Mouse (Mus musculus): ENCODE measurements at regions not wholly inside any gene's neighbourhood (a gene's known extent, or its start where the extent isn't known, plus 50 kb on each side); places are given as distances from the start of the nearest gene placed in this dataset.

DNA sequence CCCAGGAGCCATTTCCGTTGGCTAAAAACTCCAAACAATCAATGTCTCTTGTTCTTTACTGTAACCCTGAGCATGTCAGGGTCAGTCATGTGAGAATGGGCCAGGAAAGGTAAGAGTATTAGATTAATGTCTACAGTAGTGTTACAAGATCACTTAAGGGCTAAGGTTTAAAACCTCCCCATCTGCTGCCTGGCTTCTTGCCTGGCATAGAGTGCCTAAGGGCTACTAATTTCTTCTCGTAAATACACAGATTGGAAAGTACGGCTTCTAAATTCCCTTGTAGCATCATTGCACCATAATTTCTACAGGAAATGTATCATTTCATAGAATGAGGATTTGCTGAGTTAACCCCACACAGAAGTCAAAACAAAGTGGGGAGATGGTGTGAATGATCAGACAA, 281.0 kb downstream of the Col12a1 start:
- TF ChIP-seq CTCF (IDR thresholded peaks at IDR 0.05; ENCODE audit: borderline replicate concordance, insufficient read depth, low read length) (no peak), POLR2A (IDR thresholded peaks at IDR 0.05; ENCODE audit: low read depth, low read length) (no peak)

Measured in embryonic fibroblast, embryonic 13.5 days (primary cell).